Mouse (Mus musculus) intestine, embryonic 14.5 days (tissue): Measurements from ENCODE around the gene Hba-a2. TPM values are rescaled to one million over a fixed set of nuclear protein-coding genes. Genes with fewer than 3 reads are reported as not detected.
"Not testable (repeated sequence)": the region's sequence is repeated elsewhere in the genome, so short reads cannot be mapped to it uniquely, and the experiment has no call there.

Experiments
- ATAC-seq: fragments of 200-750 bp; cut with Nextera tagmentation; replicated peaks from 2 replicates; pipeline ENCODE4 v1.8.0; 2017; ENCODE audit warnings: low read depth, moderate number of reproducible peaks, moderate TSS enrichment, moderate library complexity; ENCODE audit not compliant: low FRiP score, low TSS enrichment
- DNase-seq: peaks from one replicate; pipeline ENCODE4 v3.0.0-alpha.2; 2018; ENCODE audit warnings: low spot score
- H3K27ac ChIP-seq: fragments of 300-500 bp; sonication (generic); 2 replicates; pipeline ENCODE4 v1.5.1; 2014; ENCODE audit warnings: low read depth, mild to moderate bottlenecking, control low read depth
- H3K27me3 ChIP-seq: fragments of 300-500 bp; sonication (generic); replicated peaks from 2 replicates; pipeline ENCODE4 v1.6.1; 2014; ENCODE audit warnings: low read length, control low read depth; ENCODE audit not compliant: control insufficient read depth, insufficient read depth
- H3K36me3 ChIP-seq: fragments of 300-500 bp; sonication (generic); 2 replicates; pipeline ENCODE4 v1.6.1; 2014; ENCODE audit warnings: low read length, control low read depth; ENCODE audit not compliant: control insufficient read depth, insufficient read depth
- H3K4me1 ChIP-seq: fragments of 300-500 bp; sonication (generic); replicated peaks from 2 replicates; pipeline ENCODE4 v1.6.1; 2014; ENCODE audit warnings: low read length, control low read depth, mixed read lengths; ENCODE audit not compliant: control insufficient read depth, insufficient read depth
- H3K4me2 ChIP-seq: fragments of 300-500 bp; sonication (generic); 2 replicates; pipeline ENCODE4 v1.6.1; 2014; ENCODE audit warnings: low read length
- H3K4me3 ChIP-seq: fragments of 300-500 bp; sonication (generic); 2 replicates; pipeline ENCODE4 v1.5.1; 2014; ENCODE audit warnings: low read depth, low read length, control low read depth, mixed read lengths
- H3K9ac ChIP-seq: fragments of 300-500 bp; sonication (generic); 2 replicates; pipeline ENCODE4 v1.6.1; 2014; ENCODE audit warnings: mild to moderate bottlenecking, low read length
- H3K9me3 ChIP-seq: fragments of 300-500 bp; sonication (generic); 2 replicates; pipeline ENCODE4 v1.6.1; 2016; ENCODE audit warnings: low read length, control low read depth; ENCODE audit not compliant: control insufficient read depth
- WGBS: fragments of 180-500 bp; shearing (Covaris S2); extraction: QIAGEN DNeasy Blood & Tissue Kit; methylation state at CpG from one replicate; pipeline ENCODE4 v1.1.7; 2014; 5-methylcytosine and 5-hydroxymethylcytosine counted together
- polyA plus RNA-seq: library from polyadenylated mRNA; unstranded; fragments of >200 nt; fragmentation: Nextera tagmentation; extraction: Ambion mirVana; gene quantifications from 2 replicates; pipeline ENCODE4 v1.2.1, GENCODE M21; 2014

Hba-a2 gene
- polyA plus RNA-seq, 1 experiment from 2014 or later = 7,428 TPM

DNA sequence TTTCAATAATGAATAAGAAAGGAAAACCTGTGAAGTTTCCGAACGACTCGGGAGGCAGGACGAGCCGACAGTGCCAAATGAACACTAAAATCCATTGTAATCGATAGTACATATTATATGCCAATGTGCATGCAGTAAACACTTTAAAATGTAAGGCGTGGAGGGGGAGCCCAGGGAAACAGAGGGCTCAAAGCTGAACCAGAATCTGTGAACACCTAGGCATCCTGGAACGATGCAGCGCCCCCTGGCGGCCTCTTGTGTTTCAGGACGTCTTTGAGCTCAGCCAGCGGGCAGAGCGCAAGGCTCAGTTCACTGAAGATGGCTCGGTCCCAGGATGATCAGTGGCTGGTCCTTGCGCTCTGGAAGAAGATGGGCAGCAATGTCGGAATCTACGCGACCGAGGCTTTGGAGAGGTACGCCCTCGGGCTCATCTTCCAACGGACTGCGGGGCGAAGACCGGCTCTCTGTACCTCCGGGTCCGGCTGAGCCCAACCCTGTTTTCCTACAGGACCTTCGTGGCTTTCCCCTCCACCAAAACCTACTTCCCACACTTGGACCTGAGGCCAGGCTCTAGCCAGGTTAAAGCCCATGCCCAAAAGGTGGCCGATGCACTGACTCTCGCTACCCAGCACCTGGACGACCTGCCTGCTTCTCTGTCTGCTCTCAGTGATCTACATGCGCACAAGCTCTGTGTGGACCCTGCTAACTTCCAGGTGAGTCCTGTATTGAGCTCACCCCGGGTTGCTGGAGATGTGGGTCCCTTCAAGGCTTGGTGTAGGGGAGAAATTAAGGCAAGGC, 9.4 kb upstream of the Hba-a2 start, which contains the start of gene Hbq1b:
TSS of gene Hbq1b (plus strand) at position 271 of the 798 bp plus-strand sequence.
- peak within 1 kb of the TSS; percentile 41 for H3K4me2 ChIP-seq
- not testable (repeated sequence) for H3K4me3 ChIP-seq, H3K9me3 ChIP-seq, H3K27me3 ChIP-seq, H3K4me1 ChIP-seq, H3K9ac ChIP-seq, H3K27ac ChIP-seq, H3K36me3 ChIP-seq
- WGBS = 20% methylated on average over 30 of the region's 33 CpGs
- peak; percentile 48; the same call in 1 of the 2 replicates for ATAC-seq
- DNase-seq = peak; percentile 79

GRCm38 (mm10) chr11:32287493-32287825, 8.8 kb upstream of the Hba-a2 start:
- no peak overlapping the region for H3K9ac ChIP-seq
- no peak for DNase-seq
- no peaks in the 10 kb centered on the region for H3K4me1 ChIP-seq
- H3K36me3 ChIP-seq = no peaks in the 10 kb centered on the region
- no peak overlapping the region for H3K4me3 ChIP-seq
- H3K9me3 ChIP-seq = no peaks in the 10 kb centered on the region
- H3K4me2 ChIP-seq = no peak overlapping the region
- no peak overlapping the region for H3K27ac ChIP-seq
- ATAC-seq = no peak
- 65% methylated on average over 9 of the region's 9 CpGs for WGBS
- H3K27me3 ChIP-seq = 0 out of 2 replicates have a peak, but pooled peaks cover 5% of the 10 kb centered on the region

DNA sequence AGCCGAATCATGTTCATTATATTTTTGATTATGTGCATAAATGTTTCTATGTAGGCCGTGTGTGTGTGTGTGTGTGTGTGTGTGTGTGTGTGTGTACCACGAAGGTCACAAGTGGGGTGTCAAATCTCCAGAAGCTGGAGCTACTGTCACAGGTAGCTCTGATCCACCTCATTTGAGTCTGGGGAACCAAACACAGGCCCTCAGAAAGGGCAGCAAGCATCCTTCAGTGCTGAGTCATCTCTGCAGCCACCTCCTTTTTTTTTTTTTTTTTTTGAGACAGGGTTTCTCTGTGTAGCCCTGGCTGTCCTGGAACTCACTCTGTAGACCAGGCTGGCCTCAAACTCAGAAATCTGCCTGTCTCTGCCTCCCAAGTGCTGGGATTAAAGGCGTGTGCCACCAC, 3.5 kb upstream of the Hba-a2 start:
- H3K4me3 ChIP-seq, H3K27ac ChIP-seq, DNase-seq, H3K4me1 ChIP-seq, H3K4me2 ChIP-seq, ATAC-seq, H3K36me3 ChIP-seq, H3K9me3 ChIP-seq, H3K9ac ChIP-seq, H3K27me3 ChIP-seq: not testable (repeated sequence)
- WGBS = 79% methylated on average over 4 of the region's 4 CpGs

GRCm38 (mm10) chr11:32293479-32293878, 2.8 kb upstream of the Hba-a2 start:
- not testable (repeated sequence) for H3K9me3 ChIP-seq

GRCm38 (mm10) chr11:32297417-32297816, 1.1 kb downstream of the Hba-a2 start:
- H3K27me3 ChIP-seq, H3K4me2 ChIP-seq, ATAC-seq, H3K4me1 ChIP-seq, H3K36me3 ChIP-seq, H3K4me3 ChIP-seq, DNase-seq, H3K9ac ChIP-seq, H3K9me3 ChIP-seq, H3K27ac ChIP-seq: not testable (repeated sequence)
- 26% methylated on average over 2 of the region's 2 CpGs for WGBS

More at GRCm38 (mm10) chr11:32293479-32293878, 2.8 kb upstream of the Hba-a2 start:
- H3K4me3 ChIP-seq, H3K4me2 ChIP-seq, DNase-seq, H3K36me3 ChIP-seq, H3K9ac ChIP-seq, H3K27me3 ChIP-seq, H3K27ac ChIP-seq, H3K4me1 ChIP-seq, ATAC-seq: not testable (repeated sequence)
- WGBS = 56% methylated on average over 3 of the region's 3 CpGs

DNA sequence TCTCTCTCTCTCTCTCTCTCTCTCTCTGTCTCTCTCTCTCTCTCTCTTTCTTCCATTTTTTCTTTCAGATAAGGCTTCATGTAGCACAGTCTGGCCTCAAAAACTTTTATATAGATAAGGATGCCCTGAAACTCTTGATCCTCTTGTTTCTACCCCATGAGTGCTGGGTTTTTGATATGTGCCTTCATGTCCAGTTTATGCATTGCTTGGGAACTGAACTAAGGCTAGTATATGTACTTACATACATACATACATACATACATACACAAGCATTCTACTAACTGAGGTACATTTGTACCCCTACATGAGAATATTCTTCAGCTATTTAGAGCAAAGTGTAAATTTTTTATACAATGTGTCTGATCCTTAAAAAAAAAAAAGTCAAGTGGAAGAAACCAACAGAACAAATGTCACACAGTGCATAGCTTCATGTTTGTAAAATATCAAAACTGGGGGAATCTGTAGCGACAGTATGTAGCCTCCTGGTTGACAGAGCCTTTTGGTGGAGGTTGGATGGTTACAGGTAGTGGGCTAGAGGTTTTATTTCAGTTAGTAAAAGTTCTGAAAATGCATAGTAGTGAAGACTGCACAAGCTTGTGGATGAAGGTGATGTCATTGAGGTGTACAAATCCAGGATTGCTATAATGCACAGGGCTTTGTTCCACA, 1.7 kb downstream of the Hba-a2 start:
- WGBS = 88% methylated on average over 1 of the region's 1 CpGs
- H3K9ac ChIP-seq = no peak overlapping the region
- no peak overlapping the region for H3K4me3 ChIP-seq
- H3K36me3 ChIP-seq = no peaks in the 10 kb centered on the region
- H3K4me2 ChIP-seq = no peak overlapping the region
- H3K27me3 ChIP-seq = peaks cover 9% of the 10 kb centered on the region; the same call in 1 of the 2 replicates
- H3K27ac ChIP-seq = no peak overlapping the region
- ATAC-seq = no peak
- H3K4me1 ChIP-seq = no peaks in the 10 kb centered on the region
- H3K9me3 ChIP-seq = no peaks in the 10 kb centered on the region
- no peak for DNase-seq

GRCm38 (mm10) chr11:32298532-32298918, 2.2 kb downstream of the Hba-a2 start:
- DNase-seq = no peak
- Histone ChIP-seq H3K27me3 (peaks cover 9% of the 10 kb centered on the region; the same call in 1 of the 2 replicates), H3K9ac (no peak overlapping the region), H3K4me1 (no peaks in the 10 kb centered on the region), H3K9me3 (no peaks in the 10 kb centered on the region), H3K4me3 (no peak overlapping the region), H3K4me2 (no peak overlapping the region), H3K27ac (no peak overlapping the region), H3K36me3 (no peaks in the 10 kb centered on the region)
- 95% methylated on average over 2 of the region's 2 CpGs for WGBS
- ATAC-seq = no peak

DNA sequence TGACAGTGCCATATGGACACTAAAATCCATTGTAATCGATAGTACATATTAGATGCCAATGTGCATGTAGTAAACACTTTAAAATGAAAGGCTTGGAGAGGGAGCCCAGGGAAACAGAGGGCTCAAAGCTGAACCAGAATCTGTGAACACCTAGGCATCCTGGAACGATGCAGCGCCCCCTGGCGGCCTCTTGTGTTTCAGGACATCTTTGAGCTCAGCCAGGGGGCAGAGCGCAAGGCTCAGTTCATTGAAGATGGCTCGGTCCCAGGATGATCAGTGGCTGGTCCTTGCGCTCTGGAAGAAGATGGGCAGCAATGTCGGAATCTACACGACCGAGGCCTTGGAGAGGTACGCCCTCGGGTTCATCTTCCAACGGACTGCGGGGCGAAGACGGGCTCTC, 3.6 kb downstream of the Hba-a2 start, which contains the start of gene Hbq1a:
TSS of gene Hbq1a (plus strand) at position 205 of the 400 bp plus-strand sequence.
- peak within 1 kb of the TSS; percentile 41 for H3K4me2 ChIP-seq
- H3K27ac ChIP-seq, H3K36me3 ChIP-seq, H3K9ac ChIP-seq, H3K9me3 ChIP-seq, H3K27me3 ChIP-seq, H3K4me3 ChIP-seq, H3K4me1 ChIP-seq: not testable (repeated sequence)
- WGBS = 4% methylated on average over 16 of the region's 16 CpGs
- ATAC-seq = 0 out of 2 replicates have a peak, but pooled peaks have one; percentile 30
- DNase-seq = peak; percentile 73
